In the genomic region with DNA sequence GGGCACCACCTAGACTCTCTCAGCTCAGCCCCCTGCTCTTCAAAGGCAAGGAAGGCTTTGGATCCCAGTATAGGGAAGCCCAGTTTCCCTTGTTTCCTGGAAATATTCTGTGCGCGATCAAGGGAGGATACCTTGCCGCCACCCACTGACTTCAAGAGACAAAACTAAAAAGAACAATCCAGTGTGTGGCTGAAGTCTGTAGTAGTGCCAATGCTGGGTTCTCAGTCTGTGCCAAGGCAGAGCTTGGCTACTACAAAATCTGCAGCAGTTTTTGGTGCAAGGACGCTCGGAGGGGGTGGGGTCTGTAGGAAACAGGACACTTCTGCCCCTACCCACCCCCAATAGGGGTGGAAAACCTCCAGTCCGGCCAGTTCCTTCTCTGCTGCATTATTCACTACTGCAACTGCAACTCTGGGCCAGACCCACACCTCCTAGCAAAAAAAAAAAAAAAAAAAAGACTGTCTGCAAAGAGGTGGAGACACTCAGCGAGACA, we compare ENCODE assay signal across 9 mouse cellular contexts. TPM values are rescaled to one million over a fixed set of nuclear protein-coding genes. Genes with fewer than 3 reads are reported as not detected.
A peak's percentile ranks its signal among the peaks of the same experiment; 100 is the strongest.
DNase-seq lines count a peak whose midpoint lies in the region; ATAC-seq and TF ChIP-seq lines count a peak whose summit lies in the region.
"Had no signal": no experiment of that assay in that cellular context is flagged by ENCODE, and none has a peak within 500 bp of the region (broad histone marks: within the 10 kb centered on the region; RNA-seq: fewer than 3 reads in every experiment).

No protein-coding gene starts in this region.

- no peak overlapping the region for H3K27ac ChIP-seq in kidney, embryonic 16.5 days (ENCODE audit: low read length)
- no peak overlapping the region for H3K27ac ChIP-seq in forebrain, embryonic 11.5 days (ENCODE audit: low read depth, low read length)
- no peak overlapping the region for H3K27ac ChIP-seq in hindbrain, embryonic 16.5 days (ENCODE audit: low read depth, low read length)
- no peak overlapping the region for H3K27ac ChIP-seq in midbrain, postnatal 0 days (ENCODE audit: low read depth, low read length)

- no peak overlapping the region for H3K4me3 ChIP-seq in kidney, embryonic 16.5 days (ENCODE audit: low read length)
- no peak overlapping the region for H3K4me3 ChIP-seq in forebrain, embryonic 11.5 days (ENCODE audit: low read depth, low read length)
- peak overlapping the region; percentile 90 for H3K4me3 ChIP-seq in hindbrain, embryonic 16.5 days (ENCODE audit: low read length)
- peak overlapping the region; percentile 83 for H3K4me3 ChIP-seq in midbrain, postnatal 0 days (ENCODE audit: low read depth, low read length)

- no peak for DNase-seq in kidney, postnatal 10 days
- DNase-seq in forebrain, embryonic 11.5 days (ENCODE audit: low spot score): no peak
- DNase-seq in midbrain, postnatal 0 days (ENCODE audit: low spot score): no peak
- DNase-seq in right cerebral cortex, postnatal 4 days: no peak
- no peak for DNase-seq in frontal cortex, postnatal 14 days (ENCODE audit: low spot score in 2 of 2)
- DNase-seq in kidney, postnatal 4 days: no peak
- DNase-seq: lung, postnatal 10 days had no signal

- no peak for ATAC-seq in kidney, embryonic 16.5 days (ENCODE audit: low FRiP score, low TSS enrichment)
- no peak for ATAC-seq in forebrain, embryonic 11.5 days (replicated peaks; ENCODE audit: low FRiP score)
- no peak for ATAC-seq in hindbrain, embryonic 16.5 days
- ATAC-seq in midbrain, postnatal 0 days (ENCODE audit: low FRiP score): no peak

- H3K9ac ChIP-seq in kidney, embryonic 16.5 days (replicated peaks; ENCODE audit: low read length): no peak overlapping the region
- H3K9ac ChIP-seq in forebrain, embryonic 11.5 days (ENCODE audit: low read length): no peak overlapping the region
- peak overlapping the region; percentile 91 for H3K9ac ChIP-seq in hindbrain, embryonic 16.5 days (ENCODE audit: low read depth, low read length)
- peak overlapping the region; percentile 42; the same call in 1 of the 2 replicates for H3K9ac ChIP-seq in midbrain, postnatal 0 days (replicated peaks; ENCODE audit: low read length, poor library complexity, severe bottlenecking)

- H3K4me2 ChIP-seq in kidney, embryonic 16.5 days (replicated peaks; ENCODE audit: low read depth, low read length): peak overlapping the region; percentile 99
- H3K4me2 ChIP-seq in forebrain, embryonic 11.5 days (ENCODE audit: low read depth, low read length, severe bottlenecking): peak overlapping the region; percentile 99; the same call in 1 of the 2 replicates
- H3K4me2 ChIP-seq in hindbrain, embryonic 16.5 days (ENCODE audit: low read length): peak overlapping the region; percentile 61
- H3K4me2 ChIP-seq in midbrain, postnatal 0 days (ENCODE audit: low read depth, low read length, poor library complexity, severe bottlenecking): peak overlapping the region; percentile 93

- H3K27me3 ChIP-seq in kidney, embryonic 16.5 days (ENCODE audit: insufficient read depth, low read length): no peaks in the 10 kb centered on the region
- no peaks in the 10 kb centered on the region for H3K27me3 ChIP-seq in forebrain, embryonic 11.5 days (ENCODE audit: control insufficient read depth, insufficient read depth, low read length)
- H3K27me3 ChIP-seq in hindbrain, embryonic 16.5 days (replicated peaks; ENCODE audit: control insufficient read depth, insufficient read depth, low read length): no peaks in the 10 kb centered on the region
- no peaks in the 10 kb centered on the region for H3K27me3 ChIP-seq in midbrain, postnatal 0 days (ENCODE audit: insufficient read depth, low read length)

- H3K9me3 ChIP-seq in kidney, embryonic 16.5 days (ENCODE audit: low read length): no peaks in the 10 kb centered on the region
- H3K9me3 ChIP-seq in forebrain, embryonic 11.5 days (ENCODE audit: control insufficient read depth, low read length): no peaks in the 10 kb centered on the region
- H3K9me3 ChIP-seq in hindbrain, embryonic 16.5 days (ENCODE audit: control insufficient read depth, low read length): no peaks in the 10 kb centered on the region
- H3K9me3 ChIP-seq in midbrain, postnatal 0 days (ENCODE audit: low read length): no peaks in the 10 kb centered on the region

- WGBS in kidney, embryonic 16.5 days: 53% methylated on average over 7 of the region's 7 CpGs
- WGBS in forebrain, embryonic 11.5 days: 64% methylated on average over 7 of the region's 7 CpGs
- WGBS in hindbrain, embryonic 16.5 days: 43% methylated on average over 7 of the region's 7 CpGs
- WGBS in midbrain, postnatal 0 days: 30% methylated on average over 7 of the region's 7 CpGs

- no peaks in the 10 kb centered on the region for H3K36me3 ChIP-seq in kidney, embryonic 16.5 days (ENCODE audit: insufficient read depth, low read length)
- no peaks in the 10 kb centered on the region for H3K36me3 ChIP-seq in forebrain, embryonic 11.5 days (ENCODE audit: control insufficient read depth, insufficient read depth, low read length)
- no peaks in the 10 kb centered on the region for H3K36me3 ChIP-seq in hindbrain, embryonic 16.5 days (ENCODE audit: control insufficient read depth, insufficient read depth, low read length)
- no peaks in the 10 kb centered on the region for H3K36me3 ChIP-seq in midbrain, postnatal 0 days (ENCODE audit: insufficient read depth, low read length)

- TF ChIP-seq CTCF in midbrain, postnatal 0 days (IDR thresholded peaks at IDR 0.05): no peak

- peaks cover 68% of the 10 kb centered on the region for H3K4me1 ChIP-seq in kidney, embryonic 16.5 days (ENCODE audit: insufficient read depth, low read length)
- H3K4me1 ChIP-seq in forebrain, embryonic 11.5 days (replicated peaks; ENCODE audit: control insufficient read depth, insufficient read depth, low read length): peaks cover 41% of the 10 kb centered on the region
- peaks cover 52% of the 10 kb centered on the region for H3K4me1 ChIP-seq in hindbrain, embryonic 16.5 days (ENCODE audit: control insufficient read depth, insufficient read depth, low read depth, low read length)
- H3K4me1 ChIP-seq in midbrain, postnatal 0 days (ENCODE audit: insufficient read depth, low read length): peaks cover 37% of the 10 kb centered on the region

RNA-seq across cellular contexts. Expression of gene Ccdc85c, which starts 3.0 kb away (rescaled TPM):
- polyA plus RNA-seq in kidney, embryonic 16.5 days (2015; fragmentation: Nextera tagmentation; extraction: Ambion mirVana): 5.3 and 6.8 TPM in 2 replicates
- 18.0 and 18.8 TPM in 2 replicates for polyA plus RNA-seq in forebrain, embryonic 11.5 days (2014; fragmentation: Nextera tagmentation; extraction: Ambion mirVana)
- polyA plus RNA-seq in hindbrain, embryonic 16.5 days (2015; fragmentation: Nextera tagmentation; extraction: Ambion mirVana): 7.5 and 10.2 TPM in 2 replicates
- total RNA-seq in midbrain, postnatal 0 days (2014; rRNA removed): 69.1 and 89.6 TPM in 2 replicates
- polyA plus RNA-seq in midbrain, postnatal 0 days (2015; fragmentation: Nextera tagmentation; extraction: Ambion mirVana): 16.6 and 19.9 TPM in 2 replicates

RNA-seq across cellular contexts. Expression of gene Hhipl1, which starts 33.9 kb away (rescaled TPM):
- polyA plus RNA-seq in kidney, embryonic 16.5 days (2015; fragmentation: Nextera tagmentation; extraction: Ambion mirVana): 0.80 and 0.81 TPM in 2 replicates
- polyA plus RNA-seq in forebrain, embryonic 11.5 days (2014; fragmentation: Nextera tagmentation; extraction: Ambion mirVana): 2.5 and 3.0 TPM in 2 replicates
- 2.6 and 2.9 TPM in 2 replicates for polyA plus RNA-seq in hindbrain, embryonic 16.5 days (2015; fragmentation: Nextera tagmentation; extraction: Ambion mirVana)
- total RNA-seq in midbrain, postnatal 0 days (2014; rRNA removed): 9.3 and 10.4 TPM in 2 replicates
- 2.7 and 2.9 TPM in 2 replicates for polyA plus RNA-seq in midbrain, postnatal 0 days (2015; fragmentation: Nextera tagmentation; extraction: Ambion mirVana)

Comparison
In these comparisons a context has a peak if more than half of its experiments do, and no peak if none do; other contexts are left out.
1. H3K4me3 ChIP-seq: peak in hindbrain, embryonic 16.5 days (single experiment) and midbrain, postnatal 0 days (single experiment); none in kidney, embryonic 16.5 days (single experiment) and forebrain, embryonic 11.5 days (single experiment).
2. H3K9ac ChIP-seq: peak in hindbrain, embryonic 16.5 days (single experiment) and midbrain, postnatal 0 days (single experiment); none in kidney, embryonic 16.5 days (single experiment) and forebrain, embryonic 11.5 days (single experiment).
3. Peak in every context shown above with its lines, with median percentiles within 50 percentile points of each other: H3K4me2 ChIP-seq.